Mouse (Mus musculus): ENCODE measurements at regions not wholly inside any gene's neighbourhood (a gene's known extent, or its start where the extent isn't known, plus 50 kb on each side); places are given as distances from the start of the nearest gene placed in this dataset.

- DNase-seq (ENCODE audit: low spot score in 2 of 2): peak; percentile 69 to 73
These were observed 258.3 kb downstream of the Dysf start for GRCm38 (mm10) chr6:84266736-84267135.

GRCm38 (mm10) chr6:84264681-84265080, 256.3 kb downstream of the Dysf start:
- no peak for DNase-seq (ENCODE audit: low spot score in 2 of 2)

GRCm38 (mm10) chr6:84263686-84264085, 255.3 kb downstream of the Dysf start:
- DNase-seq (ENCODE audit: low spot score in 2 of 2): no peak

- DNase-seq (ENCODE audit: low spot score in 2 of 2): no peak
These were observed 254.4 kb downstream of the Dysf start for GRCm38 (mm10) chr6:84262766-84263165.

GRCm38 (mm10) chr6:84261483-84261882, 253.1 kb downstream of the Dysf start:
- DNase-seq (ENCODE audit: low spot score in 2 of 2): no peak

Measured in gastrocnemius, adult 8-10 months (tissue).